Mouse (Mus musculus): Measurements from ENCODE around the gene Fbxo24.

GRCm38 (mm10) chr5:137608654-137609190 is 20.1 kb downstream of the Fbxo24 start:
- no peak for TF ChIP-seq HCFC1 (IDR thresholded peaks at IDR 0.05; ENCODE audit: borderline replicate concordance, insufficient read depth, low read length)
- no peak for TF ChIP-seq MAFK (IDR thresholded peaks at IDR 0.05; ENCODE audit: insufficient read depth, low read depth, low read length)
- TF ChIP-seq ZNF384 (IDR thresholded peaks at IDR 0.05; ENCODE audit: low read depth, low read length), result no peak
- no peak for TF ChIP-seq CHD2 (IDR thresholded peaks at IDR 0.05; ENCODE audit: low read depth, low read length)
- no peak for TF ChIP-seq ZC3H11A (IDR thresholded peaks at IDR 0.05; ENCODE audit: borderline replicate concordance, low read depth, low read length)

Data from ES-E14 (cell line).